Mouse (Mus musculus): ENCODE measurements at regions not wholly inside any gene's neighbourhood (a gene's known extent, or its start where the extent isn't known, plus 50 kb on each side); places are given as distances from the start of the nearest gene placed in this dataset.
A peak's percentile ranks its signal among the peaks of the same experiment; 100 is the strongest.

DNA sequence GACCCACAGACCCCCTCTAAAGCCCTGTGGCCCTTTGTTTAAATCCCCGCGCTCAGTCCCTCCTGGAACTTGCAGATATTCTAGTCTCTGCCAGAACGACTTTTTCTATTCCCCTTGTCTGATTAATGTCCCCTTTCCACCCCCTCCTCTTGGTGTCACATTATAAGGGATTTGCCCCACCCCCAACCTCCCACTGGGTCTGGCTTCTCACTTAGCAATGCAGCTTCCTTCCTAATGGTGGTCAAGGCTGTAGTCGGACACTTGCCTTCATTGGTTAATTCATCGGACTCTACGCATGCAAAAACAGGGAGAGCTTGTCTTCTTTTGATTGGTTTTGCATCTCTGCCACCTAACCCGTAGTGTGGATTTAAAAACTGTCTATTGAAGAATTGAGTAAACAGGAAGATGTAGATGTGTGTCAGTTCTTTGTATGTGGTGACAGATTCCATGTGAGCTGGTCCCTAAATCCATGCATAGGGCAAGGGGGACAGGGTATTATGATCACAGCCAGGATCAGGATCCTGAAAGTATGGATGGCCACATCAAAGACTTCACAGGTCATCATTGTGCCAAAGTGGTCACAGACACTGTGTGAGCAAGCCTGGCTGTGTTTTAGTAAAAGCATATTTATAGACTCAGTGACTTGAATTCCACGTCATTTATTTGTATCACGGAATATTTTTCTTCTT is 908.3 kb upstream of the Lrrc6 start:
- intact Hi-C loops (cut with DNase I; ENCODE audit: low total_unique reads) = no loop called here
- no peak for DNase-seq

DNA sequence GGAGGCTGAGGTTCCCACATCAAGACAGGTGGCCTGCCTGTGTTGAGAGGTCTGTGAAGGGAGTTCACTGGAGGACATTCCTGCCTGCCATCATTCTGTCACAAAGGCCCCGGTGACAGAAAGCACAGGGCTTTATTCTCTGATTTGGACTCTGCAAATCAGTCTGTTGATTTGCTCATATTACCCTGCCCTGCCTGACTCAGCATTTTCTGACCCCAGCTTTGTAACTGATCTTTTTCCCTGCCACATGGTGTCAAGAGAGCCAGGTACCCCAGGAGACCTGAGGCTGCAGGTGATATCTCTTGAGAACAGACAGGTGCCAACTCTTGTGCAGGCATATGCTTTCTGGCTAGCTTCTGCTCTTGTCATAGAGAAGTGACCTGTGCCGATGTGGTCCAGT is 906.5 kb upstream of the Lrrc6 start:
- intact Hi-C loops (cut with DNase I; ENCODE audit: low total_unique reads) = no loop called here
- no peak for DNase-seq

DNA sequence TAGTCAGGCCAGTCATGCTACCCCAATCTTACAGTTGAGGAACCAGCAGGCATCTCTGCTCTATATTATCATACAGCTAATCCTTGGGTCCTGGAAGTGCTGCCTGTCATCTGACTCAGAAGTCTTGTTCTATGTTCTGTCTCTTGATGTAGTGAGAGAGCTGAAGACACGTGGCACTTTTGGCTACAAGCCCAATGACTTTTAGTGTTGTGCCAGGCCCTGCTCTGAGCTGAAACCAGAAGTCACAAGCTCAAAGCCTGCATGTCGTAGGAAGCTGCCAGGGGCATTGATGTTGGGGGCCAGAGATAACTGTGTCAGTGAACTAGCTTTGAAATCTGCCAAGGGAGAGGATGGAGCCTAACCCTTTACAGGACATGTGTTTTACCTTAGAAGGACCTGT is 904.8 kb upstream of the Lrrc6 start:
- intact Hi-C loops (cut with DNase I; ENCODE audit: low total_unique reads) = no loop called here
- no peak for DNase-seq

DNA sequence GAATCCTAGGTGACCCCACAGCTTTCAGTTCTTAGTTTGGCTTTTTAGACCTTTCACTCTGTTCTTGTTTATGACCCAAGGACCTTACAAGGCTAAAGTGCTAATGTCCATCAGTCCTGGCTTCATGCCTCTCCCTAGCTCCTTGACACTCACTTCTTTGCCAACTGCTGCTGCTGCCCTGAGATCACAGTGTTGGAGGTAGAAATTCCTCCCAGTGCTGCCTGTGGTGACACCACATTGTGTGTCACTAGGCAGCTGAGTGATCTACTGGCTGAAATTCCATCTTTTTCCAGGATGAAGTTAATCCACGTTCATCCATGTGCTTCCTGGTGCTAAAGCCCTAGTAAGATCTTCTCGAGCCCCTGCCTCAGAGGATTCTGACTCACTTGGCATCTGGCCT is 904.3 kb upstream of the Lrrc6 start:
- no peak for DNase-seq
- intact Hi-C loops (cut with DNase I; ENCODE audit: low total_unique reads) = no loop called here

DNA sequence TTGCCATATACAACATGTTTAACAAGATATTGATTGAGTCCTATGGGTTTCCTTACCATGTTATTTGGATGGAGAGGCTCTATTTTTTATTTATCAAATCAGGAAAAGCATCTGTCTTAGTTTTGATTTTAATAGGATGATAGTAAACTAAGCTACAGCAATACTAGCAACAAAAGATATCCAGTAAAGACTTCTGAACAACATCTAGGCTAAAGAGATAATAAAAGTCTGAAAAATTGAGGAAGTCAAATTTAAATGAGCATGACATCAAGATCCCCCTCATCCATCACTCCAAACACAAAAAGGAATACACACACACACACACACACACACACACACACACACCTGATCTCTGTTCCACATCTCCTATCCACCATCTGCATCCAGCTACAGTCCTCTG is 901.6 kb upstream of the Lrrc6 start:
- intact Hi-C loops (cut with DNase I; ENCODE audit: low total_unique reads) = no loop called here
- DNase-seq = no peak

DNA sequence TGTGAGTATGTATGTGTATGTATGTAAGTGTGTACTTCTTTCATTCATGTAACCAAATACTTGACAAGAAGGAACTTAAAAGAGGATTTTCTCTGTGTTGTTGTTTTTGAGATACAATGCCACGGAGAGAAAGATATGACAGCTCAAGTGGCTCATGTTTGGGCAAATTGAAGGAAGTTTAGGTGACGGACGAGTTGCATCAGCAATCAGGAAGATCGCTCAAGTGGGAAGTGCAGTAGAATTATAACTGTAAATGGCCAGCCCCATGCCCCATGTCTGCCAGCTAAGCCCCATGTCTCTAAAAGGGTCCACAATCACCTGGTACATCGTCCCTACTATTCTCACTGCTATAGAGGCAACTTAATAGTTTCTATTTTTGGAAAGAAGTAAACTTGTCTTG is 896.6 kb upstream of the Lrrc6 start:
- intact Hi-C loops (cut with DNase I; ENCODE audit: low total_unique reads) = no loop called here
- DNase-seq = no peak

DNA sequence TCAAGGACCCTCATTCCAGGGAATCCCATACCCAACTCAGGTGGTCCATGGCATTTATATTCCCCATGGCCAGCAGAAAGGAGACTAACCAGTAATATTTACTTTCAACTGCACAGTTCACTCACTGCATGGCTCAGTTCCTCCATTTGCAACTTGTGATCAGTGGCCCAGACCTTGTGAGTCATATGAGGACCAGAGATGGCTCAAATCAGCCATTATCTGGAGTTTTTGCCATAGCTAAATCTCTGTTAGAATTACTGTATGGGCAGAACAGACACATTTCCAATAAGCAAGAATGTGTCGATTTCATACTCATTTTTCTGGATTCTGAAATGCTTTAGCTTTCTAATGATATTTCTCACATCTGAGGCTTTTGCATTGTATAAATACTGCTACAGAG is 894.4 kb upstream of the Lrrc6 start:
- intact Hi-C loops (cut with DNase I; ENCODE audit: low total_unique reads) = no loop called here
- no peak for DNase-seq

DNA sequence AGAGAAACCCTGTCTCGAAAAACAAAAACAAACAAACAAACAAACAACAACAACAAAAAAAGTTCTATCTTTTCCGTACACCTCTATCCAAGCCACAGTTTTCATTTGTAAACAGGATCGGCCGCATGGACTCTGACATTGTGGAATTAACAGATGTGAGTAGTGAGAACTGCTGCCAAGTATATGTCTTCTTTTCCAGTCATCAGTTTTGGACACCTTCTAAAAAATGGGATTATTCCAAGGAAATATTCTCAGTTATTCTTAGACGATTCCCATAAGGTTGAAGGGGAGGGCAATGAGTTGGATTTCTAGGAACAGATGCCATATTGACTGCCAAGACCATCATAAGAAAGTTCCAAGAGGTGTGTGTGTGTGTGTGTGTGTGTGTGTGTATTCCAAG is 891.2 kb upstream of the Lrrc6 start:
- DNase-seq = no peak
- intact Hi-C loops (cut with DNase I; ENCODE audit: low total_unique reads) = no loop called here

DNA sequence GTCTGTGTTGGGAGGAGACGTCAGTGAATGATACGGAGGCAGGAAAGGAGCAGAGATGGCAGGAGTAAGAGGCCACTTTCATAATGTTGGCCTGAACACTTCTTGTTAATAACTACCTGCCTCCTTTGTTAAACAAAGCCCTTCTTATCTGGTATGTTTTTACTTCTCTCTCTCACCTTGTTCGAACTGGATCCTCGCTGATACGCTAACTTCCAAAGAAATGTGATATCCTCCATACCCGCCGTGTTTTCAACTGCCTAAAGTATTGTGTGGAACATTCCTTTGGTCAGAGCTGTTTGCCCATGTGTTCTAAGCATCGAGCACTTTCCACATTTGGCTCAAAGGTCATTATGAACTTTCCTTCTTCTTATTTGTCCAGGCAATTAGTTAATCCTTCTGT is 887.8 kb upstream of the Lrrc6 start:
- no peak for DNase-seq
- intact Hi-C loops (cut with DNase I; ENCODE audit: low total_unique reads) = no loop called here

DNA sequence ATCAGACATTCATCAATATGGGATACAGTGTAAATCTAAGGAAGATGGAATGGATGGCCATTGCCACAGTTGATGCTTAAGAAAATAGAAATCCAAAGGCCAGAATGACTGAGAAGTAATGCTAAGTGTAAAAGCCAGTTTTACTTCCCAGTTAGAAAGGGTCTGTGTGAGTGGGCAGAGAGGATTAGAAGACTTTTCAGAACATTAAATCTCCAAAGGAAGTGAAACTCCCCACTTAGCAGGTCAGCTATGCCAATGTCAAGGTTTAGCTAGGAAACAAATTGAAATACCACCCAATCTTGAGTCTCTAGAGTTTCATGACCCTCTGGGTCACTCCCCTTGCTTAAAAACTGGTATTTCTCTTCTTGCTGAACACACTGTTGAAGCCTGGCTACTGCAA is 886.2 kb upstream of the Lrrc6 start:
- intact Hi-C loops (cut with DNase I; ENCODE audit: low total_unique reads) = no loop called here

DNA sequence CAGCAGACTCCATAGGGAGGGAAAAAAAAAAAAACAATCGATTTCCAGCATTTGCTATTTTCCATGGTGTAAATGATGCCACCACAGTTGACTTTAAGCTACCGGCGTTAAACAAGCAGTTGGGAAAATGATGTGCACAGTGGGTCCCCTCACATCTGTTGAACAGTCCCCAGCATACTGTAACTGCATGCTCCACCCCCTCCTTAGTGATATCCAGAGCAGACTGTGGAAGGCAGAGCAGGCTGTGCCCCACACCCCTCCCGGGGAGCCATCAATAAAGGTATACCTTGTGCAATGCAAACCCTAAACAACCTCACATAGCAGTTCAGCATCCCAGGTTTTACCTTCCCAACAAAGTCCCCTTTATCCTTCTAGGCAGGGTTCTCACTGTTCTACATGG is 872.9 kb upstream of the Lrrc6 start:
- intact Hi-C loops (cut with DNase I; ENCODE audit: low total_unique reads) = no loop called here
- no peak for DNase-seq

More for the DNA sequence above, 886.2 kb upstream of the Lrrc6 start:
- DNase-seq = no peak

DNA sequence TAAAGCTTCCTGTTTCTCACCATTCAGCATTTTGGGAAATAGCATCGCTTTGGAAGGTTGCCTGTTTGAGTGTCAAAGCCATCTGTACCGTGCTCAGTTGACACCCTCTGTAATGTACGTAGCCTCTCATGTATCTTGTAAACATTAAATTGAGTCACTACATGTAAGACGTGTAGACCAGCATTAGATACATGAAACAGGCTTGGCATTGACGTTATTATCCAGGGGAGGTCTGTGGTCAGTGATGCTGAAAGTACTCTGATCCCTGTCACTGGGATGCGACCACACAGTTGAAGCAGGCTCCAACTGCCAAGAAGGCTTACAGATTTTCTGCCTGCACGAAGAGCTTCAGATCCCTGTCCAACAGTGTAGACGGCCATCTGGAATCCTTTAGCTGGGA is 872.3 kb upstream of the Lrrc6 start:
- DNase-seq = no peak
- intact Hi-C loops (cut with DNase I; ENCODE audit: low total_unique reads) = no loop called here

DNA sequence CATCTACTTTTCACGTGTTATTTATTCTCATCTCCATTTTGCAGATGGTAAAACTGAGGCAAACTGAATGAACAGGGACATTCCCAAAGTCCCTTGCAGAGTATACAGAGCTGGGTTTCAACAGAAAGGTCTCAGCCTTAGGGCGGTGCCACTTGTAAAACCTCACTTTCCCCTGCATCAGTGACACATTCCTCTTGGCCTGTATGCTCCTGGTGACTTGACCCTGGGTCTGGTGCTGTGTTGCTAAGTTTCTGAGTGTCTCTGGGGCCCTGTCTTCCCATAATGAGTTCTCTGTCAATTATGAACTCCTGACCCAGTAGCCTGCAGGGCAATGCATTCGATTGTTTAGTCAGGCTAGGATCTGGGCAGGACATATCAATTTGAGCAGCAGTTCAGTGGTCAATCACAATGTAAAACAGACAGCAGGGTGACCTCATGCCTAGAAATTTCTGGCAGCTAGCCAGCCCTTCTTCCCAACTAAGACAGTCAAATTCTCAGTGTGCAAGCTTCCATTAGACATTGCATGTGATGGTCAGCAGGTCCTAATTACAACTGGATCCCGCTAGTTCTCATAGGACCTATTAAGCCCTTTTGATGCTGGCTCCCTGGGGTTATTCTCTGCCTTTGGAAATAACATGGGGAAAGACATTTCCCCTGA is 863.5 kb upstream of the Lrrc6 start:
- intact Hi-C loops (cut with DNase I; ENCODE audit: low total_unique reads) = no loop called here
- peak; percentile 15 for DNase-seq

DNA sequence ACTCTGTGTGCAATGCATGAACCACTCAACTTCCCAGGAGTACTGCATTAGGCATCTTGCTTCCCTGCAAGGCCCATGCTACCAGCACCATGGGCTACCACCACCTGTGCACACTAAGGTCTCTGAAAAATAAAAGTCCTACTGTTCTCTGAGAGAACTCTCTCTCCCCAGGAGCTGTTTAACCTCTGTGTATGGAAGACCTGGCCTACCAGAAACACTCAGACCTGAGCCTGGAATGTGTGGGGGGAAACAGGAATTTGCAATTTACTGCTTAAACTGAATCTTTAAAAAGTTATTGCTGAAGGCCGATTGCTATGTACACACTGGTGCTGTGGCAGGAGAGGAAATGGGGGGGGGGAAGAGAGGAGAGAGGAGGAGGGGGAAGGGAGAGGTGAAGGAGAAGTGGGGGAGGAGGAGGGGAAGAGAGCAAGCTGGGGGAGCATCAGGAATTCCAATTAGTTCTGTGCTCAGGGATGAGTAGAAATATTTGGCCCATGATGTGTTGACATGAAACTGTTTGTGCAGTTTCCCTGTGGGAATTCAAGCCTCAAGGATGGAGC is 860.4 kb upstream of the Lrrc6 start:
- intact Hi-C loops (cut with DNase I; ENCODE audit: low total_unique reads) = no loop called here
- DNase-seq = no peak

DNA sequence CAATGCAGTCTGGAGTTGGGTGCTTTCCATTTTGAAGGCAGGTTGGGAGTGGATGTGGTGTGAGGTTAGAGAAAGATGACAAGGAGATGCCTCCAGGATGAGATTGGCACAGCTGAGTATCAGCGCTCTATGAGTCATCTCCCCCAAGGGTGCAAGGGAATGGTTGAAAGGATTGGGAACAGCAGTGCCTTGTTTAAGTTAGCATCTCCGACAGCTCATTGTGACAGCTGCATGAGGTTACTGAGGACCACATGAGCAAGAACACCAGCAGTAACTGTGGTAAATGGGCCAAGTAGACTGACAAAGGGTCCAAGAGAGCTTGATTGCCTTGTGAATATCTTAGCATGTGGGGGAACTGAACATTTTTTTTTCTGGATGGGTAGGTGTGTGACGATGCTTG is 857.2 kb upstream of the Lrrc6 start:
- intact Hi-C loops (cut with DNase I; ENCODE audit: low total_unique reads) = no loop called here
- DNase-seq = no peak

DNA sequence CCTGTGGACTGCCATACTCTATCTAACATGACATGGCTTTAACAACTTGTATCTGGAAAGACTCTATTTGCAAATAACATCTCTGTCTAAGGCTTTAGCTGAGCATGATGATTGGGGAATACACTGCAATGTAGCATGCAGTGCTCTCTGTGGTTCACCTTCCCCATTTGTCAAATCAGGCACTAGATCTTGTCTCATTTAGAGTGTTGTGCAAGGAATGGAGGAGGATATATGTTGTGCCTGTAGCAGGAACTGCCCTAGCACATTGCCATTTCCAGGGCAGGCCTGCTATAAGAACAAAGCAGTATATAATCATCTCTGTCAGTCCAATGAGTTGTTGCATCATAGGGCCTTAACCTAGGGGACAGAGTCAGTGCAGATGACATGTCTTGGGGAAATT is 854.6 kb upstream of the Lrrc6 start:
- intact Hi-C loops (cut with DNase I; ENCODE audit: low total_unique reads) = no loop called here
- DNase-seq = no peak

DNA sequence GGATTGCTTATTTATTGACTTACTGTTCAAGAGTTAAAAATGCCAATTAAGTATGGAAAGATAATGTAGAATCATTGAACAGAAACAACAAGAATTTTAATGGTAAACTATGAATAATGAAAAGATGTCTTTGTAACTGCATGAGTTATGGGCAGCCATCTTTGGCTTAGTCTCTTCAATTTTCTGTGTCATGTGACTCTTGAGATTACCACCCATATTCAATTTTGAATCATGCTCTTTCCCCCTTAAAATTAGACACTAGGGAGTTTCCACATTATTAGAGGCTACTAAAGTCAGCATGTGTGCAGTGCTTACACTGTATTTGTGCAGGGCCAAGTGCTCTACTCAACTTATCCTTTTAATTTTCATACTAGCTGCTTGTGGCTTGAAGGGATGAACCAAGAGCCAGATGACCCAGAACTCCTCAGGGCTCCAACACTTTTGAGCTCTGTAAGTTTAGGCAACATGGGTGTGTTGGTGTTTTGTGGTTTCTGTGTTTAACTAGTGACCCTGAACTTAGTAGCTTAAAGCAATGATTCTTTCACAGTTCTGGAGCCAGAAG is 854.0 kb upstream of the Lrrc6 start:
- intact Hi-C loops (cut with DNase I; ENCODE audit: low total_unique reads) = no loop called here

DNA sequence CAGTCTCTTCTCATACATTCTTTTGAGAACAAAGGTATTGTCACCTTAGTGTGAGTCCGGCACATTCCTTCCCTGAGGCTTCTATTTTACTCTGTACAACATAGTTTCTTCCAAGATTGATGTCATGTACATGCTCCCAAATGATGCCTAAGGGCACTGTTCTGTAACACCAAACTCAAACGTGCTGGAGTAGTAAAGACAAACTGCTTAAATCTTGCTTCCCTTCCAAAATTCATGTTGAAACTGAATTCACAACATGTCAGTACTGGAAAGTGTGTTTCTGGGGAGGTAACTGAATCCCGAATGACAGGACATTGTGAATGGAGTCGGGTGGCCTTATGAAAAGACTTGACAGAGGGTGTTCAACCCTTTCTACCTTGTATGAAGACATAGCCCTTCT is 848.8 kb upstream of the Lrrc6 start:
- no peak for DNase-seq
- intact Hi-C loops (cut with DNase I; ENCODE audit: low total_unique reads) = loop anchor here (5.0 kb wide), 1 partner anchor 52 kb away; no protein-coding TSS in a partner anchor

More for the DNA sequence above, 854.0 kb upstream of the Lrrc6 start:
- DNase-seq = no peak

DNA sequence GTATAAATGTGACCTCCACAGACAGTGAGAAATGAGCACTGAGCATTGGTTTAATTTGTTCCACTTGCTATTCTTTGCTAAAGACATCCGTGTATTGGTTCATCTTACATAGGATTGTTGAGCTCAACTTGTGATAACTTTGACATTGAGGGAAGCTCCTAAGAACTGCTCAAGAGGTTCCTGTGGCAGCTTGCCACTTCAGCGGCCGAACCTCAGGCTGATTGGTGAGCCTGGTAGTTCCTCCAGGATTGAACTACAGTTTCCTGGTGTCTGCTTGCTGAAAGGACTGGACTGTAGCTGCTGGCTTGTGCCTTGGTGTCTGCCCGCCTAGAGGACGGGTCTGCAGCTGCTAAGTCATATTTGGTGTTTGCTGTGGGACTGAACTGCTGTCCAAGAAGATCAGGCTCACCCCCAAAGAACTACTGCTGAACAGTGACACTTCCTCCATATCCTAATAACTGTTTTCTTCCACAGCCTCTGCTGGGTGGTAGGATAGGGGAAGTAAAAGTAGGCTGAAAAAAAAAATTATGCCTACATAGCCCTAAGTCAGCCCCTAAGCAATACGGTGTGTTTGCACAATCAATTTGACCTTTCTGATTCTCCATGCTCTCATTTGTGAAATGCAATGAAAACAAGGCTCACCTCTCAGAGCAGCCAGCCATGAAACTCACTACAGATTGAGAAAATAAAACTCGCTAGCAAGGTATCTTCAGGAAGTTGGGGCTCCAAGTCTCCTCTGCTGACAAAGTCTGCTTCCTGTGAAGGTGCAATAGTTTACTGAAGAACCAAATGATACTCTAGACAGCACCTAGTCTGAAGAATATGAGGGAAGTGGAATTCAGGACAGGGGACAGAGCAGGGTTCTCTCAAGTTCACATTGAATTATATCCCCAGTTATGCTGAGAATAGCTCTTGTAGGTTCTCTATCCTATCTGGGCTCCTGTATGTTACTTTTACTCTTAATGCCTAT is 844.8 kb upstream of the Lrrc6 start:
- no peak for DNase-seq

DNA sequence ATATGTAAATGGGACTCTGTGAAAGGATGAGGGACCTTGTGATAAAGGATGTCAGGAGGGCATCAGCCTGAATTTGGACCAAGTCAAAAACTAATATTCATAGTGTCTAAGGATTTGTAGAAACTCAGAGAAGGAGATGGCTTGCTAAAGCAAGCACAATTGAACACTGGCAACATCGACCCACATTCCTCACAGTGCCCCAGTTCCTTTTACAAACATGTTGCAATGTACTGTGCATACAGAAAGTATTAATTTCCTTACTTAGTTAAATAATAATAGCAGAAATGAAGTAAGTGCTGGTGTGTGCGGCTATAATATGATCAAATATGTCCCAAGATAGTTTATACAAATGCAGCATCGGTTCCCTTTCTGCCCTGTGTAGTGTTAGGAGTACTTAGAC is 841.3 kb upstream of the Lrrc6 start:
- intact Hi-C loops (cut with DNase I; ENCODE audit: low total_unique reads) = no loop called here
- no peak for DNase-seq

More for the DNA sequence above, 844.8 kb upstream of the Lrrc6 start:
- intact Hi-C loops (cut with DNase I; ENCODE audit: low total_unique reads) = loop anchor here (5.0 kb wide), 1 partner anchor 48 kb away; no protein-coding TSS in a partner anchor

Measured in gastrocnemius, postnatal 14 days (tissue).